Mouse (Mus musculus) right cerebral cortex, adult 18-20 months (tissue): ENCODE measurements around the gene Pak1ip1.

Experiments used
- DNase-seq: peaks from one replicate; pipeline ENCODE4 v3.0.0; 2022; ENCODE audit warnings: mixed read lengths

Gene Pak1ip1

GRCm38 (mm10) chr13:41008271-41008670, 7.4 kb downstream of the Pak1ip1 start:
- DNase-seq: no peak

DNA sequence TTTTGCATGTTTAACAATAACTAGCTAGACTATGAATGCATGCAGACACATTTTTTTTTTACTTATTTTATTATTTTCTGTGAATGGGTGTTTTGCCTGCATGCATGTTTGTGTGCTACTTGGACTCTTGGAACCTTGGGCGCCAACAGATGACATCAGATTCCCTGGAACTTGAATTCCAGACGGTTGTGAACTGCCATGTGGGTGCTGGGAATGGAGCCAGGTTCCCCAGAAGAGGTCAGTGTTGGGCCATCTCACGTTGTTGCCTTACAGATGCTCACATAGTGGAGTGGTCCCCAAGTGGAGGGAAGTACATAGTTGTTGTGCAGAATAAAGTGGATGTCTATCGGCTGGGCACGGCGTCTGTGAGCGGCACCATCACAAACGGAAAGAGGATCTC, 8.1 kb downstream of the Pak1ip1 start:
- no peak for DNase-seq

DNA sequence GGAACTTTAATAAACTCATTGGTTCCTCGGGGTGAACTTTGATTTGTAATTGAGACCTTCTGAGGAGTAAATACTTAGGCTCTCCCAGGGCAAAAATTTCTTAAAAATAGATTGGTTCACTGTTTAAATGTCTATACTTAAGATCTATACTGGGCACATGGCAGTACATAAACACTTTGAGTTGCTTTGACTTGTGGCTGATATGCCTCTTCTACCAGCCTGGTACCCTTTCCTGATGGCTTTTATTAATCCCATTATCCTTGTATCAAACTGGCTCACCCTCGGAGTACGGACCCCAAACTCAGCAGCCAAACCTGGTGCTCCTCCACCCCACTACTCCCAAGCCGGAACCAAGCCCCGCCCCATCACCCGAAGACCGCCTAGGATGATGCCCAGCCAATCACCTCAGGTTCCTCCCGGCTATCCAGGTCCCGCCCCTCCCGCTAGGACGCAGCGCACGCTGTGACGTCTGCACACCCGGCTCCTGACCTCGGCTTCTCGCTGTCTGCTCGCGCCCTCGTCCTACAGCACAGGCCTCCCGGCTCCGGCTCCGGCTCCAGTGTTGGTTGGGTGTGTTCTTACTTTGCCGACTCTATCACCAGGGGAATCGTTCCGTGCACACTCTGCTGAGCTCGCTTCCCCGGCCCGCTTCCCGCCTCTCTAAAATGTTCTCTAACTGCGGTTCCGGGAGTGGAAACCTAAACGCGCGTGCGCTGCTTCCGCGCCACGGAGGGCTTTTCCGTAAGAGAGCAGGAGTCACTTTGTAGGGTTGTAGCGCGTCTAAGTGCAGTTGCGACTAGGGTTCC, 15.2 kb downstream of the Pak1ip1 start, which contains the start of gene Tmem14c:
Gene Tmem14c, plus strand, starts transcription at position 464 of the 806 bp plus-strand sequence.
- peak; percentile 97 for DNase-seq

- no peak for DNase-seq
Measured at GRCm38 (mm10) chr13:41016797-41017405, 16.1 kb downstream of the Pak1ip1 start.

DNA sequence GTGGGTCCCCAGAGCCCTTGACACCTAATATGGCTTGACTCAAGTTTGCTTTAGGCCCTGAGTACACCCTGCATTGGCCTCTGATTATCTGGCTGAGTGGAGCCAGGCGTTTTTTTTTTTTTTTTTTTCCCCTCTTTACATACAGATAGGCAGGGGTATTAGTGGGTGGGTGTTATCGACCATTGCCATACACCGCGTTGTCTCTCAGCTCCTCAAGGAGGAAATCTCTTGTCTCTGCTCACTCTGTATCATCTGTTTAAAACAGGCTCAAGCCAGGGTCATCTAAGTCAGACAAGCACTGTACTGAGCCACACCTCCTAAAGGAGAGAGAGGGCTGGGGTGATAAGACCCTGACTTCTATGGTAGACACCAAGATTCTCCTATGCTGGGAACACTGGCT, 17.0 kb downstream of the Pak1ip1 start:
- DNase-seq: no peak

DNA sequence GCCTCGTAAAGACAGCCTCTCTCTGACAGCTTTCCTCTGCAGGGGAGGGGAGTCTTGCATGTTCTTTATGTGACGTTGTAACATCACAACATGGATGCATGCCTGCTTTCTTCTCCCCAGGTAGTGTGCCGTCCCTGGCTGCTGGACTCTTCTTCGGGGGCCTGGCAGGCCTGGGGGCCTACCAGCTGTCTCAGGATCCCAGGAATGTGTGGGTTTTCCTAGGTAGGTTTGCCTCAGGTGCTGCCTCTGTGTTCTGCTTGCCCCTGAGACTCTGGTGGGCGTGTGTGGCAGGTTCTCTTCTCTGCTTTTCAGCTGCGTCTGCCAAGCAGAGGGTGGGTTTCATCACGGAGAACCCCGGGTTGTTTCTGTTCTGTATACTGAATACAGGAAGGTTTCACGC, 17.4 kb downstream of the Pak1ip1 start:
- no peak for DNase-seq

DNA sequence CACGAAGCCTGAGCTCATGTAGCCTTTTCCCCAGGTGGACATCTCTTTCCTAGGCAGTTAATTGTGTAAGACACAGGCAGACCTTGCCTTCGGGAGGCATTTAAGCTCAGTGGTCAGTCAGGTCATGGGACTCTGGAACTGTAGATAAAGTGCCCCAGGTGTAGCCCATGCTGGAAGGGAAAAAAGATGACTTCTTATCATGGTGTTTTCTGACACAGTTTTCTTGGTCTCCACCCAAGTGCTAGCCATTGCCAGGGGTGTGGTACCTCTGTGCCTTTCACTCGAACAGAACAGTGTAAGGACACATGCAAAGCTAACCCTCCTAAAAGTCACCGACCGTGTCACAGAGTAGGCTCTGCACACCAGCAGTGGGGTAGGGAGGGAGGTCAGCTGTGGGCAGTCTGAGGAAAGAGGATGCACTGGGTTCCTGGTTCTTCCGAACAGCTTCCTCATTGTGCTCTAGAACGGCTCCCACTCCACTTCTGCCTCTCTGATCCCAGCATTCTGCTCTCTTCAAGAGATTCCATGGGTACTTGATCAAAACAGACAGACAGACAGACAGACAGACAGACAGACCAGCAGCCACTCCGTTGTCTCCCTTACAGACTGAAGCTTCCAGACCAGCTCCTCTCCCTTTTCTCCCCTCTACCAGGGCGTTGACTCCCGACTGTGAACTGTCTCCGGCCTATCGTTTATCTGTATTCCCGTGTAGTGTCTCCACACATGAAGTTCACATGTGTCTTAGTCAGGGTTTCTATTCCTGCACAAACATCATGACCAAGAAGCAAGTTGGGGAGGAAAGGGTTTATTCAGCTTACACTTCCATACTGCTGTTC, 18.2 kb downstream of the Pak1ip1 start:
- no peak for DNase-seq

DNA sequence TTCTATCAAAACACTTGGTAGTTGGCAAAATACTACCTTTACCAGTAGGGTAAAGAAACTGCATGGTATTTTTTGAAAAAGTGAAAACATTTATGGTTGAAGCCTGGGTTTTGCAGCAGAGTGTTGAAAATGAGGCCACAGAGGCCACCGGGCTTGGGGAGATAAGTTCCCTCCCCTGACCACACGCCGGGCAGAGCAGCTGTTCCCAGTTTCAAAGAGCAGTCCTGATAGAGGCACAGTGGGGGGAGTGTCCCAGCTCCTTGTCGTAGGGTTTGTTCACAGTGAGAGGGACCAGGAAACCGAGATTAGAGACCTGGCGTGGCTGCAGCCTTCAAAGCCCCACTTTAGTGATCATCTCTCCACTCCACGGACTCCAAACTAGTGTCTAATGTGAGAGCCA, 19.7 kb downstream of the Pak1ip1 start:
- DNase-seq: no peak

- no peak for DNase-seq
Measured at GRCm38 (mm10) chr13:41021607-41022006, 20.8 kb downstream of the Pak1ip1 start.

DNA sequence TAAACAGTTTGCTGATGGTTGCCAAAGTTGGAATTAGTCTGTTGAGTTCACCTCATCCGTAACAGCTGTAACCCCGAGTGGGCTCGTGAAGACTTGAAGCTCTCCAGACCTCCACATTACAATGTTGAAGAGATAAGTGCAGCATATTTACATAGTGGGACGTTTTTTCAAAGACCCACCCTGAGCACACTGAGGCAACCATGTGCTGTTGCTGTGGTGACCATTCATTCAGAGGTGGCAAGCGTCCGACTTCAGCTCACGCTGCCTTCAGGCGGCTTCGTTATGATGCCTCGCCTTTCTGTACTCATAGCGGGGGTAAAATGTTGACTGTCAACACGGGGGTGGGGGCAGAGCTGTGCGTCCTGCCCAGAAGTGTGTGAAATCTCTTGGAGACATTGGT, 21.3 kb downstream of the Pak1ip1 start:
- DNase-seq: no peak

DNA sequence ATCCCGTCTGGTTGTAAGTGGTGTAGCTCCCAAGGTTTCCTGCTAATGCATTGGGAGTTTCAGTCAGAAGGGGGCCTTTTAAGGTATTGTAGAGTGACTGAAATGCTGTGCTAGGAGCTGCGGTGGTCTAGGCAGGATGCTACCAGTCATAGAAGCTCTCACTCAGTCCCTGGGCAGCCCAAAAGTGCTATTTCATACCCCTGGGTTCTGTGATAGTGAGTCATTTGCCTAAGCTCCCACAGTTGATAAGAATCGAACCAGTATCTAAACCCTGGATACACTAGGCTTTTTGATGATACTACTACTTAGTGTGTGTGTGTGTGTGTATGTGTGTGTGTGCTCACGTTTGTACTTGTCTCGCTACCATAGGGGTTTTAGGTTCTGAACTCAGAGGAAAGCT, 29.3 kb downstream of the Pak1ip1 start:
- no peak for DNase-seq

DNA sequence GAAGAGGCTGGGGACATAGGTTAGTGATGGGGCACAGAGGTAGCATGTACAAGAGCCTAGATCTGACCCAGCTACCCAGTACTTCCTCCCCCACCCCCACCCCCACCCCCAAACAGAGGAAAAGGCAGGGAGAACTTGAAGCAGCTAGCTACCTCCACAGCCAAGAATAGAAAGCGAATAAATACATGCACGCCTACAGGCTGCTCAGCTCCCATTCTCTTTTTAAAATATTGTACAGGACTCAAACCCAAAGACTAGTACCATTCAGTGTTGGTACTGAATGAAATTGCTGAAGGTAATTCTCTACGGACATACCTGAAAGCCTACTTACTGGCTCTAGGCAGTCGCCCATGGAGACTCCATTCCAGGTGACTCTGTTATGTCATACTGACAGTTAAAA, 41.7 kb downstream of the Pak1ip1 start:
- peak; percentile 19 for DNase-seq

GRCm38 (mm10) chr13:41045901-41046300, 45.1 kb downstream of the Pak1ip1 start:
- no peak for DNase-seq

- no peak for DNase-seq
Measured at GRCm38 (mm10) chr13:41047280-41047679, 46.5 kb downstream of the Pak1ip1 start.

DNA sequence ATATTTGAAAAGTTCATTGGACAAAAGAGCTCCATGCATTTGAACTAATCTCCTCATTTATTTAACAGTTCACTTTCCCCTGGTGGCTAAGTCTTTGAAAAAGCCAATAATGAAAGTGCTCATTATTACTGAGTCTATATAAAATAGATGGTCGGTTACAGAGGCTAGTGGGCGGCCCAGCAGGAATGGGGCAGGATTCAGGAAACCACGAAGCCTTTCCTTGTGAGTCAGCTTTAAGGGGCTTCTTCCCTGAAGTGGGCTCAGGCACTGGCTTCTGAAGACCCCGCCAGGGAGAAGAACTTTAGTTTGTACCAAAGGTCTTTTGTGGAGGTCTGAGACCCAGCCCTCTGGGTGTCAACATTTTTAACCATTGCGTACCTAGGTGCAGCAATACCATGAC, 51.1 kb downstream of the Pak1ip1 start:
- no peak for DNase-seq
